Mouse (Mus musculus) heart, embryonic 12.5 days (tissue): ENCODE measurements around the gene Phf23. TPM values are rescaled to one million over a fixed set of nuclear protein-coding genes. Genes with fewer than 3 reads are reported as not detected.

Experiments used
- ATAC-seq: fragments of 200-750 bp; cut with Nextera tagmentation; 2 replicates; pipeline ENCODE4 v1.8.0; 2017; ENCODE audit warnings: moderate TSS enrichment, moderate library complexity; ENCODE audit not compliant: insufficient number of reproducible peaks, low FRiP score
- H3K27ac ChIP-seq: fragments of 300-500 bp; sonication (generic); 2 replicates; pipeline ENCODE4 v1.5.1; 2016; ENCODE audit warnings: mild to moderate bottlenecking, moderate library complexity; ENCODE audit not compliant: poor library complexity, severe bottlenecking
- H3K27me3 ChIP-seq: fragments of 300-500 bp; sonication (generic); replicated peaks from 2 replicates; pipeline ENCODE4 v1.6.1; 2016; ENCODE audit warnings: mild to moderate bottlenecking, moderate library complexity
- H3K36me3 ChIP-seq: fragments of 300-500 bp; sonication (generic); 2 replicates; pipeline ENCODE4 v1.6.1; 2016; ENCODE audit warnings: mild to moderate bottlenecking, moderate library complexity
- H3K4me1 ChIP-seq: fragments of 300-500 bp; sonication (generic); replicated peaks from 2 replicates; pipeline ENCODE4 v1.6.1; 2016; ENCODE audit warnings: mild to moderate bottlenecking
- H3K4me2 ChIP-seq: fragments of 300-500 bp; sonication (generic); 2 replicates; pipeline ENCODE4 v1.6.1; 2016; ENCODE audit warnings: mild to moderate bottlenecking, moderate library complexity
- H3K4me3 ChIP-seq: fragments of 300-500 bp; sonication (generic); 2 replicates; pipeline ENCODE4 v1.5.1; 2016; ENCODE audit warnings: mild to moderate bottlenecking
- H3K9ac ChIP-seq: fragments of 300-500 bp; sonication (generic); 2 replicates; pipeline ENCODE4 v1.6.1; 2016; ENCODE audit warnings: mild to moderate bottlenecking, moderate library complexity
- H3K9me3 ChIP-seq: fragments of 300-500 bp; sonication (generic); replicated peaks from 2 replicates; pipeline ENCODE4 v1.6.1; 2016; ENCODE audit warnings: mild to moderate bottlenecking, moderate library complexity
- WGBS: fragments of 180-500 bp; shearing (Covaris S2); methylation state at CpG from one replicate; pipeline ENCODE4 v1.1.7; 2016; 5-methylcytosine and 5-hydroxymethylcytosine counted together
- microRNA counts: library from miRNA; unstranded; fragments of <30 nt; microRNA quantifications from one replicate; lab custom pipeline; 2017
- microRNA-seq: library from miRNA; unstranded; fragments of <30 nt; microRNA quantifications from one replicate; pipeline ENCODE4, GENCODE M21; 2017
- polyA plus RNA-seq: library from polyadenylated mRNA; unstranded; fragments of >200 nt; fragmentation: Nextera tagmentation; extraction: Ambion mirVana; gene quantifications from 2 replicates; pipeline ENCODE4 v1.2.1, GENCODE M21; 2016

Gene Phf23
- polyA plus RNA-seq, 1 experiment from 2014 or later = 54.1 TPM

- 87% methylated on average over 23 of the region's 23 CpGs for WGBS
- Histone ChIP-seq H3K27me3 (no peaks in the 10 kb centered on the region), H3K4me1 (no peaks in the 10 kb centered on the region), H3K9ac (no peak overlapping the region), H3K36me3 (peaks cover 65% of the 10 kb centered on the region), H3K9me3 (no peaks in the 10 kb centered on the region), H3K27ac (no peak overlapping the region), H3K4me2 (no peak overlapping the region), H3K4me3 (no peak overlapping the region)
- no peak for ATAC-seq
Observed at GRCm38 (mm10) chr11:70042309-70043085, 46.9 kb downstream of the Phf23 start.

GRCm38 (mm10) chr11:70043665-70044064 is 48.1 kb downstream of the Phf23 start:
- H3K4me1 ChIP-seq = no peaks in the 10 kb centered on the region

GRCm38 (mm10) chr11:70045435-70045834 is 49.9 kb downstream of the Phf23 start:
- Histone ChIP-seq H3K4me1 (no peaks in the 10 kb centered on the region), H3K27me3 (no peaks in the 10 kb centered on the region), H3K27ac (no peak overlapping the region), H3K4me3 (no peak overlapping the region), H3K9me3 (no peaks in the 10 kb centered on the region), H3K36me3 (peaks cover 44% of the 10 kb centered on the region), H3K4me2 (no peak overlapping the region), H3K9ac (no peak overlapping the region)
- ATAC-seq = no peak
- 41% methylated on average over 9 of the region's 9 CpGs for WGBS

More at GRCm38 (mm10) chr11:70043665-70044064, 48.1 kb downstream of the Phf23 start:
- no peak overlapping the region for H3K9ac ChIP-seq
- no peak overlapping the region for H3K4me3 ChIP-seq
- ATAC-seq = no peak
- no peak overlapping the region for H3K4me2 ChIP-seq
- 84% methylated on average over 7 of the region's 7 CpGs for WGBS
- no peak overlapping the region for H3K27ac ChIP-seq
- no peaks in the 10 kb centered on the region for H3K27me3 ChIP-seq
- peaks cover 57% of the 10 kb centered on the region for H3K36me3 ChIP-seq
- H3K9me3 ChIP-seq = no peaks in the 10 kb centered on the region

- no peak for ATAC-seq
- Histone ChIP-seq H3K9me3 (no peaks in the 10 kb centered on the region), H3K4me1 (no peaks in the 10 kb centered on the region), H3K27me3 (peaks cover 14% of the 10 kb centered on the region), H3K4me3 (no peak overlapping the region), H3K9ac (no peak overlapping the region), H3K36me3 (peaks cover 7% of the 10 kb centered on the region), H3K27ac (no peak overlapping the region), H3K4me2 (no peak overlapping the region)
- WGBS = 76% methylated on average over 6 of the region's 6 CpGs
Observed at GRCm38 (mm10) chr11:70049366-70049765, 53.8 kb downstream of the Phf23 start.

MicroRNA genes within 50 kb of the gene (microRNA counts, 519-probe panel; counts per million panel counts)
- microRNA mmu-miR-324-3p (lab: Ali Mortazavi, UCI) = not detected
- microRNA mmu-miR-324-5p (lab: Ali Mortazavi, UCI) = 3,767 counts per million, percentile 27 among the panel's probes with 10 or more counts

Small RNA genes within 50 kb of the gene (microRNA-seq; reads per million reads assigned to microRNA genes)
- not detected for gene Gm44349
- 2,978 reads per million, percentile 87 among the genes with 10 or more reads in this experiment for gene Mir324

Other genes starting within 250 kb of the Phf23 start
- gene Polr2a, start 237.1 kb upstream of the Phf23 start, polyA plus RNA-seq = 23.7 and 25.2 TPM in 2 replicates
- gene Slc35g3, start 233.8 kb upstream of the Phf23 start, polyA plus RNA-seq = 0.33 TPM in 2 replicates
- 2.9 and 3.3 TPM in 2 replicates for gene Zbtb4, start 229.9 kb upstream of the Phf23 start, polyA plus RNA-seq
- 5.6 and 7.7 TPM in 2 replicates for gene Chrnb1, start 199.8 kb upstream of the Phf23 start, polyA plus RNA-seq
- 2.3 and 2.4 TPM in 2 replicates for gene Fgf11, start 193.9 kb upstream of the Phf23 start, polyA plus RNA-seq
- 1.5 and 1.6 TPM in 2 replicates for gene Tmem102, start 190.2 kb upstream of the Phf23 start, polyA plus RNA-seq
- not detected in 2 replicates for gene Gm39566, start 180.5 kb upstream of the Phf23 start, polyA plus RNA-seq
- not detected in 2 replicates for gene Spem2, start 177.3 kb upstream of the Phf23 start, polyA plus RNA-seq
- not detected in 2 replicates for gene Spem1, start 173.6 kb upstream of the Phf23 start, polyA plus RNA-seq
- gene Nlgn2, start 158.0 kb upstream of the Phf23 start, polyA plus RNA-seq = 1.8 and 2.3 TPM in 2 replicates
- 289 and 297 TPM in 2 replicates for gene Tmem256, start 157.3 kb upstream of the Phf23 start, polyA plus RNA-seq
- 77.9 and 82.3 TPM in 2 replicates for gene Plscr3, start 149.4 kb upstream of the Phf23 start, polyA plus RNA-seq
- 0.28 and 0.32 TPM in 2 replicates for gene Tnk1, start 137.0 kb upstream of the Phf23 start, polyA plus RNA-seq
- gene Tmem95, start 117.8 kb upstream of the Phf23 start, polyA plus RNA-seq = not detected in 2 replicates
- 4.1 and 4.5 TPM in 2 replicates for gene Kctd11, start 114.4 kb upstream of the Phf23 start, polyA plus RNA-seq
- 10.3 and 11.2 TPM in 2 replicates for gene Acap1, start 100.2 kb upstream of the Phf23 start, polyA plus RNA-seq
- gene 2810408A11Rik, start 94.8 kb upstream of the Phf23 start, polyA plus RNA-seq = 4.7 and 5.2 TPM in 2 replicates
- gene Neurl4, start 94.7 kb upstream of the Phf23 start, polyA plus RNA-seq = 7.6 and 9.2 TPM in 2 replicates
- gene Gps2, start 81.9 kb upstream of the Phf23 start, polyA plus RNA-seq = 49.2 and 50.6 TPM in 2 replicates
- gene Eif5a, start 73.8 kb upstream of the Phf23 start, polyA plus RNA-seq = 1,286 and 1,307 TPM in 2 replicates
- gene Ybx2, start 60.0 kb upstream of the Phf23 start, polyA plus RNA-seq = 2.0 and 2.6 TPM in 2 replicates
- 25.9 and 28.8 TPM in 2 replicates for gene Slc2a4, start 47.6 kb upstream of the Phf23 start, polyA plus RNA-seq
- 2.1 and 2.5 TPM in 2 replicates for gene Cldn7, start 31.0 kb upstream of the Phf23 start, polyA plus RNA-seq
- gene Ctdnep1, start 14.6 kb upstream of the Phf23 start, polyA plus RNA-seq = 23.6 and 24.5 TPM in 2 replicates
- gene Elp5, start 13.3 kb upstream of the Phf23 start, polyA plus RNA-seq = 103 and 109 TPM in 2 replicates
- 445 and 451 TPM in 2 replicates for gene Gabarap, start 4.6 kb upstream of the Phf23 start, polyA plus RNA-seq
- 25.8 and 26.1 TPM in 2 replicates for gene Dvl2, start 4.8 kb downstream of the Phf23 start, polyA plus RNA-seq
- gene Acadvl, start 19.6 kb downstream of the Phf23 start, polyA plus RNA-seq = 126 and 129 TPM in 2 replicates
- gene Dlg4, start 21.2 kb downstream of the Phf23 start, polyA plus RNA-seq = 4.2 and 6.0 TPM in 2 replicates
- gene Asgr1, start 58.3 kb downstream of the Phf23 start, polyA plus RNA-seq = 0.15 and 0.19 TPM in 2 replicates
- not detected in 2 replicates for gene Asgr2, start 96.9 kb downstream of the Phf23 start, polyA plus RNA-seq
- 0.24 TPM in 1 of 2 replicates, not detected in the other for gene Mgl2, start 134.6 kb downstream of the Phf23 start, polyA plus RNA-seq
- gene Clec10a, start 160.4 kb downstream of the Phf23 start, polyA plus RNA-seq = not detected in 2 replicates
- 0.41 and 1.1 TPM in 2 replicates for gene Slc16a11, start 217.0 kb downstream of the Phf23 start, polyA plus RNA-seq
- gene Slc16a13, start 225.3 kb downstream of the Phf23 start, polyA plus RNA-seq = 7.7 and 9.1 TPM in 2 replicates
- gene Bcl6b, start 234.0 kb downstream of the Phf23 start, polyA plus RNA-seq = 17.6 and 19.6 TPM in 2 replicates
- 125 and 126 TPM in 2 replicates for gene 0610010K14Rik, start 242.1 kb downstream of the Phf23 start, polyA plus RNA-seq
- gene Gm21988, start 244.1 kb downstream of the Phf23 start, polyA plus RNA-seq = 9.0 and 9.5 TPM in 2 replicates
- gene Rnasek, start 244.1 kb downstream of the Phf23 start, polyA plus RNA-seq = 204 and 207 TPM in 2 replicates